Mouse (Mus musculus) small intestine, adult 2 months (tissue): ENCODE measurements around the gene Smim1. TPM values are rescaled to one million over a fixed set of nuclear protein-coding genes. Genes with fewer than 3 reads are reported as not detected.

ENCODE experiments used
- H3K27ac ChIP-seq: fragments of 200-500 bp; 2 replicates; pipeline ENCODE4 v1.5.1; 2012; ENCODE audit warnings: low read depth, low read length, control low read depth, inconsistent platforms; ENCODE audit not compliant: insufficient read depth
- H3K27me3 ChIP-seq: fragments of 200-500 bp; 2 replicates; pipeline ENCODE4 v1.6.1; 2012; ENCODE audit warnings: mild to moderate bottlenecking, moderate library complexity, low read length, inconsistent platforms; ENCODE audit not compliant: control insufficient read depth, insufficient read depth
- H3K36me3 ChIP-seq: fragments of 200-500 bp; 2 replicates; pipeline ENCODE4 v1.6.1; 2012; ENCODE audit warnings: mild to moderate bottlenecking, low read length, control low read depth, inconsistent platforms; ENCODE audit not compliant: control insufficient read depth, insufficient read depth
- H3K4me1 ChIP-seq: fragments of 200-500 bp; 2 replicates; pipeline ENCODE4 v1.6.1; 2012; ENCODE audit warnings: low read length, inconsistent platforms, mixed read lengths; ENCODE audit not compliant: control insufficient read depth, insufficient read depth, insufficient read length
- H3K4me3 ChIP-seq: fragments of 200-500 bp; 2 replicates; pipeline ENCODE4 v1.5.1; 2012; ENCODE audit warnings: low read depth, mild to moderate bottlenecking, control low read depth, inconsistent platforms, low read length, moderate library complexity
- CTCF ChIP-seq: fragments of 200-500 bp; IDR thresholded peaks from 2 replicates; pipeline ENCODE4 v1.5.1; 2012; ENCODE audit warnings: low read depth, mild to moderate bottlenecking, control low read depth, inconsistent platforms, low read length, moderate library complexity, mixed read lengths; ENCODE audit not compliant: insufficient replicate concordance, insufficient read length; ENCODE audit errors: extremely low read depth
- POLR2A ChIP-seq: fragments of 200-500 bp; IDR thresholded peaks from 2 replicates; pipeline ENCODE4 v1.6.1; 2012; ENCODE audit warnings: low read depth, mild to moderate bottlenecking, control low read depth, inconsistent platforms, low read length, moderate library complexity
- WGBS: fragments of 180-500 bp; shearing (Covaris S2); methylation state at CpG from one replicate; pipeline ENCODE4 v1.1.7; 2018; 5-methylcytosine and 5-hydroxymethylcytosine counted together
- polyA plus RNA-seq: library from polyadenylated mRNA; depleted of rRNA; stranded (reverse); fragments of >200 nt; gene quantifications from 2 replicates; pipeline ENCODE4 v1.2.3, GENCODE M21; 2012

Gene Smim1
- polyA plus RNA-seq, 1 experiment: 6.5 TPM

DNA sequence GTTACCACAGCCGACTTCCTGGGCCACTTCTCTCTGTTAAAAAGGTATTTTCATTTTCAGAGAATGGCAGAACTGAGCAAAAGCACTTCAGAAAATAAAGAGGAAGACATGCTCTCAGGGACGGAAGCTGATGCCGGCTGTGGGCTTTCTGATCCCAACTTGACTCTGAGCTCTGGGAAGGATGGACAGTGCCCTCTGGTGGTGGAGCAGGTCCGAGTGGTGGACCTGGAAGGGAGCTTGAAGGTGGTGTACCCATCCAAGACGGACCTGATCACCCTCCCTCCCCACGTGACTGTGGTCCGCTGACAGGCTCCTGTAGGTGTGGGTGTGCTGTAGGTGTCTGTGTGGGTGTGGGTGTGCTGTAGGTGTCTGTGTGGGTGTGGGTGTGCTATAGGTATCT lies 6.5 kb downstream of the Smim1 start:
- WGBS: 57% methylated on average over 7 of the region's 7 CpGs
- no peak overlapping the region for H3K4me3 ChIP-seq
- peaks cover 52% of the 10 kb centered on the region for H3K36me3 ChIP-seq
- no peak overlapping the region for H3K27ac ChIP-seq
- H3K4me1 ChIP-seq: no peaks in the 10 kb centered on the region
- TF ChIP-seq POLR2A: no peak
- peak; percentile 67; the same call in 1 of the 2 replicates for TF ChIP-seq CTCF
- no peaks in the 10 kb centered on the region for H3K27me3 ChIP-seq

DNA sequence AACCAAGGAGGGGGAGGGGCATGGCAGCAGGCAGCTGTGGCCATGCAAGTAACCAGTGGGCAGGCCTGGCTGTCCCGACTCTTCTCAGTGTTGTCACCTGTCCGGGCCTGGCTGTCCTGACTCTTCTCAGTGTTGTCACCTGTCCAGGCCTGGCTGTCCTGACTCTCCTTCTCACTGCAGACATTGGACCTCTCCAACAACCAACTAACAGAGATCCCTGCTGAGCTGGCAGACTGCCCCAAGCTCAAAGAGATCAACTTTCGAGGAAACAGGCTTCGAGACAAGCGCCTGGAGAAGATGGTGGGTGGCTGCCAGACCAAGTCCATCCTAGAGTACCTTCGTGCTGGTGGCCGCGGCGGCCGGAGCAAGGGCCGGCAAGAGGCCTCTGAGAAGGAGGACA lies 10.6 kb downstream of the Smim1 start:
- H3K36me3 ChIP-seq: peaks cover 44% of the 10 kb centered on the region
- no peak overlapping the region for H3K4me3 ChIP-seq
- no peak for TF ChIP-seq CTCF
- no peak for TF ChIP-seq POLR2A
- H3K4me1 ChIP-seq: peaks cover 13% of the 10 kb centered on the region
- WGBS: 86% methylated on average over 11 of the region's 11 CpGs
- H3K27ac ChIP-seq: no peak overlapping the region
- H3K27me3 ChIP-seq: no peaks in the 10 kb centered on the region

DNA sequence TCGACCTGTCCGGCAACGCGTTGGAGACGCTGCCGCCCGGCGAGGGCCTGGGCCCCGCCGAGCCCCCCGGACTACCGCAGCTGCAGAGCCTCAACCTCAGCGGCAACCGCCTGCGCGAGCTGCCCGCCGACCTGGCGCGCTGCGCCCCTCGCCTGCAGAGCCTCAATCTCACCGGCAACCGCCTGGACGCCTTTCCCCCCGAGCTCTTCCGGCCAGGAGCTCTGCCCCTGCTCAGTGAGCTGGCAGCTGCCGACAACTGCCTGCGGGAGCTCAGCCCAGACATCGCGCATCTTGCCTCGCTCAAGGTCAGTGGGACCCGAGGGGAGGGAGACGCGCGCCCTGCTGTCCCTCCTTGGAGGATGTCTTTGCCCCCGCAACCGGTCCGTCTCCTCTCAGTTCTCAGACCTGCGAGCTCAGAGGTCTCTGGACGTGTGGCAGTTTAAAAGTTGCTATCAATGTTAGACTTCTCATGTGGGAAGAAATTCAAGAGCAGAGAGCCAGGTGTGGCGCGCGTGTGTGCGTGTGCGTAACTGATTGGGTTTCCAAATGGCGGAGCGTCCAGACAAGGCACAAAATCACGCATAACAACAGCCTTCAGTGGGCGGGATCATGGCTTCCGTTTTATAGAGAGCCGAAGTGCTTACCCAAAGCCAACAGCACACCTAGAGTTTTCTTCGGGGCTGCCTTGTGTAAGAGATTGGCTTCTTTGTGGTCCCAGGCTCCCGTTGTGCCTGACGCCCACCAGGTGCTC lies 13.7 kb downstream of the Smim1 start:
- TF ChIP-seq CTCF: no peak
- H3K27me3 ChIP-seq: no peaks in the 10 kb centered on the region
- H3K36me3 ChIP-seq: peaks cover 21% of the 10 kb centered on the region
- H3K27ac ChIP-seq: no peak overlapping the region
- 1% methylated on average over 55 of the region's 55 CpGs for WGBS
- peak overlapping the region; percentile 95 for H3K4me3 ChIP-seq
- peaks cover 13% of the 10 kb centered on the region for H3K4me1 ChIP-seq

DNA sequence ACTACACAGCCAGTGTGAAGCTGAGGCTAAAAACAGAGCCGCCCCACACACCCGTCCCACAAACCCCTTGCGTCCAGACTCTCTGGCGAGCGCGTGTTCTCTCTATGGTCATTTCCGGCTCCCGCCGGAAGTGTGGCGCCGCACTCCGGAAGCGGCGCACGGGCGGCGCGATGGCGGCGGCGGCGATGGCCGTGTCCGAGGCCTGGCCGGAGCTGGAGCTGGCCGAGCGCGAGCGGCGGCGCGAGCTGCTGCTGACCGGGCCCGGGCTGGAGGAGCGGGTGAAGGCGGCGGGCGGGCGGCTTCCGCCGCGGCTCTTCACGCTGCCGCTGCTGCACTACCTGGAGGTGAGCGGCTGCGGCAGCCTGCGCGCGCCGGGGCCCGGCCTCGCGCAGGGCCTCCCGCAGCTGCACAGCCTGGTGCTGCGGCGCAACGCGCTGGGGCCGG lies 14.4 kb downstream of the Smim1 start, which contains the start of gene Lrrc47:
Gene Lrrc47 (plus strand): TSS at position 86 of the 444 bp plus-strand sequence.
- Histone ChIP-seq H3K36me3 (peaks cover 20% of the 10 kb centered on the region), H3K4me3 (peak within 1 kb of the TSS; percentile 95), H3K27me3 (no peaks in the 10 kb centered on the region), H3K4me1 (peaks cover 13% of the 10 kb centered on the region), H3K27ac (no peak within 1 kb of the TSS)
- no peak for TF ChIP-seq CTCF
- TF ChIP-seq POLR2A: peak; percentile 49; the same call in 1 of the 2 replicates
- under 1% methylated on average over 58 of the region's 59 CpGs for WGBS

DNA sequence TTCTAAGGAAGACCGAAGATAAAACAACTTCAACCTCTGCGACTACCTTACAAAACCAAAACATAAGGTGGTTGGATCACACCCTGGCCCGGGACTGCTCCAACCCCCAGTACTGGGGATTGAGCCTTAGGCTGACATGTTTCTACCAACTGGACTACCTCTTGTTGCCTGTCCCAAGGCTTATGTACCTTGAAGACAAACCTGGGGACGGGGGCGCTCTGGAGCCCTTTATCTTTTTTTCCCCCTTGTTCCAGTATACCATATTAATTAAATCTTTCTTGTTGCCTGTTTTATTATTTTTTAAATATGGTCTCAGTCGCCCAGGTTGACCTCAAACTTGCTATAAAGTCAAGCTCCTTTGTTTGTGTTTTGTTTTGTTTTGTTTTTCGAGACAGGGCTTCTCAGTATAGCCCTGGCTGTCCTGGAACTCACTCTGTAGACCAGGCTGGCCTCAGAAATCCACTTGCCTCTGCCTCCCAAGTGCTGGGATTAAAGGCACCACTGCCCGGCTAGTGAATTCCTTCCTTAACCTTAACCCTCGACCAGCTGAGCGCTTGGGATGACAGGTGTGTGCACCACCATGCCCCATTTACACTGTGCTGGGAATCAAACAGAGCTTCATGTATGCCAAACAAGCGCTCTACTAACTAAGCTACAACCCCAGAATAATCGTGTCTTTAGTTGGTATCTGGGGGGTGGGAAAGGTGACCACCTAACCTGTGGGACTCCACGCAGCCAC lies 15.0 kb downstream of the Smim1 start:
- TF ChIP-seq POLR2A: no peak
- Histone ChIP-seq H3K36me3 (peaks cover 17% of the 10 kb centered on the region), H3K4me3 (peak overlapping the region; percentile 95), H3K27ac (no peak overlapping the region), H3K27me3 (no peaks in the 10 kb centered on the region), H3K4me1 (peaks cover 13% of the 10 kb centered on the region)
- 26% methylated on average over 13 of the region's 13 CpGs for WGBS

DNA sequence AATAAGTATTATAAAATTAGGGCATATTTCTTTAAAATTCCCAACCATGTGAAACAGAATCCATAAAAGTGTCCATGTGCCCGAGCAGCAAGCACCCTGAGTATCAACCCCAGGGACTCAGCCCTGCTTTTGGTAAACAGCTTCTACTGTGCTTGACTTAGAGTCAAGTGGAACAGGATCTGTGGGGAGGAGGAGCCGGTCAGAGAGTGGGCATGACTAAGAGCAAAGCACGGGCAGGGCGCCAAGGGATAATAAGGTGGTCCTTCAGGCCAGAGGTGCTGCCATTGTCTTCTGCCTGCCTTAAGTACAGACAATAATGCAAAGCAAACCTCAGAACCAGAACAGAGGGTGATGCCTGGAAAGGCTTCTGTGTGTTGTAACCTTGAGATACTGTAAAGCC lies 18.3 kb downstream of the Smim1 start:
- TF ChIP-seq POLR2A (no peak), CTCF (no peak)
- H3K27me3 ChIP-seq: no peaks in the 10 kb centered on the region
- H3K4me1 ChIP-seq: peaks cover 2% of the 10 kb centered on the region; the same call in 1 of the 2 replicates
- H3K36me3 ChIP-seq: peaks cover 6% of the 10 kb centered on the region; the same call in 1 of the 2 replicates
- no peak overlapping the region for H3K27ac ChIP-seq
- 71% methylated on average over 4 of the region's 4 CpGs for WGBS
- no peak overlapping the region for H3K4me3 ChIP-seq

DNA sequence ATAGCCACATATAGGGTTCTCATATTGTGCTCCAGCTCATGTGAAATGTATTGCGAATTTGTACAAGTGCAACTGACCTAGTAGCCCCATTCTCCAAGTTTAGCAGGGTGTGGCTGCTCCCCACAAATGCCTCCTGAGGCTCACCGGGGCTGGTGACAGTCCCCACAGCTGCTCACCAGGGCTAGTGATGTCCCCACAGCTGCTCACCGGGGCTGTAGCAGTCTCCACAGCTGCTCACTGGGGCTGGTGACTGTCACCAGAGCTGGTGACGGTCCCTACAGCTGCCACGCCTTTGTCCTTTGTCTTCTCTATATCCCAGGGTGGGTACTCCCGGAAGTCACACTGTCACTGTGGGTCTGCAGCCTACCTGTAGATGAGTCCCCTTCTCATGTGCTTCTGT lies 19.8 kb downstream of the Smim1 start:
- H3K4me1 ChIP-seq: no peaks in the 10 kb centered on the region
- H3K36me3 ChIP-seq: peaks cover 10% of the 10 kb centered on the region; the same call in 1 of the 2 replicates
- H3K27ac ChIP-seq: no peak overlapping the region
- no peak overlapping the region for H3K4me3 ChIP-seq
- no peaks in the 10 kb centered on the region for H3K27me3 ChIP-seq
- WGBS: 91% methylated on average over 6 of the region's 6 CpGs
- no peak for TF ChIP-seq POLR2A
- TF ChIP-seq CTCF: no peak
